In genomic region chr5:15598831-15599230, GRCm38 (mm10) we compare ENCODE assay signal across 19 mouse cellular contexts. TPM values are rescaled to one million over a fixed set of nuclear protein-coding genes. Genes with fewer than 3 reads are reported as not detected.
A peak's percentile ranks its signal among the peaks of the same experiment; 100 is the strongest.
DNase-seq lines count a peak whose midpoint lies in the region; ATAC-seq and TF ChIP-seq lines count a peak whose summit lies in the region.
"Not testable (repeated sequence)": the region's sequence is repeated elsewhere in the genome, so short reads cannot be mapped to it uniquely, and the experiment has no call there.
"Had no signal": no experiment of that assay in that cellular context is flagged by ENCODE, and none has a peak within 500 bp of the region (broad histone marks: within the 10 kb centered on the region; RNA-seq: fewer than 3 reads in every experiment).

No protein-coding gene starts in this region.

- not testable (repeated sequence) for H3K27ac ChIP-seq in embryonic facial prominence, embryonic 12.5 days; heart, embryonic 12.5 days (ENCODE audit: poor library complexity, severe bottlenecking); hindbrain, embryonic 11.5 days (ENCODE audit: low read depth, low read length); kidney, postnatal 0 days; stomach, postnatal 0 days (replicated peaks)

- TF ChIP-seq EP300 in stomach, postnatal 0 days (optimal IDR thresholded peaks at IDR 0.05) = not testable (repeated sequence)

- not testable (repeated sequence) for DNase-seq in hindbrain, embryonic 11.5 days (ENCODE audit: low spot score); kidney, postnatal 0 days (ENCODE audit: low spot score); stomach, postnatal 0 days (ENCODE audit: low spot score)

- TF ChIP-seq CTCF in kidney, postnatal 0 days (IDR thresholded peaks at IDR 0.05; ENCODE audit: low read depth); stomach, postnatal 0 days (IDR thresholded peaks at IDR 0.05; ENCODE audit: low read depth): not testable (repeated sequence)

- not testable (repeated sequence) for H3K4me2 ChIP-seq in embryonic facial prominence, embryonic 12.5 days (replicated peaks); heart, embryonic 12.5 days; hindbrain, embryonic 11.5 days (replicated peaks; ENCODE audit: low read depth, low read length); kidney, postnatal 0 days (ENCODE audit: low read length); stomach, postnatal 0 days (replicated peaks; ENCODE audit: low read depth)

- peaks cover 12% of the 10 kb centered on the region for H3K9me3 ChIP-seq in embryonic facial prominence, embryonic 12.5 days
- H3K9me3 ChIP-seq in heart, embryonic 12.5 days (replicated peaks); kidney, postnatal 0 days (replicated peaks; ENCODE audit: low read length); stomach, postnatal 0 days (ENCODE audit: control insufficient read depth, low read length): not testable (repeated sequence)
- H3K9me3 ChIP-seq in hindbrain, embryonic 11.5 days (ENCODE audit: control insufficient read depth, low read length) = peaks cover 12% of the 10 kb centered on the region

- not testable (repeated sequence) for H3K4me1 ChIP-seq in embryonic facial prominence, embryonic 12.5 days; heart, embryonic 12.5 days (replicated peaks); hindbrain, embryonic 11.5 days (replicated peaks; ENCODE audit: control insufficient read depth, insufficient read depth, low read length); kidney, postnatal 0 days (replicated peaks; ENCODE audit: insufficient read depth, low read length); stomach, postnatal 0 days (replicated peaks; ENCODE audit: control insufficient read depth, insufficient read depth)

- H3K36me3 ChIP-seq in embryonic facial prominence, embryonic 12.5 days; heart, embryonic 12.5 days; hindbrain, embryonic 11.5 days (ENCODE audit: control insufficient read depth, insufficient read depth, low read length); kidney, postnatal 0 days (ENCODE audit: insufficient read depth, low read length); stomach, postnatal 0 days (ENCODE audit: control insufficient read depth, insufficient read depth, low read length): not testable (repeated sequence)

- peak; percentile 81; the same call in 1 of the 2 replicates for ATAC-seq in embryonic facial prominence, embryonic 12.5 days (ENCODE audit: insufficient number of reproducible peaks, insufficient read depth, low FRiP score, low TSS enrichment)
- ATAC-seq in heart, embryonic 12.5 days (ENCODE audit: insufficient number of reproducible peaks, low FRiP score) = peak; percentile 60; the same call in 1 of the 2 replicates
- ATAC-seq in hindbrain, embryonic 11.5 days (ENCODE audit: low FRiP score) = 0 out of 2 replicates have a peak, but pooled peaks have one; percentile 55
- peak; percentile 75; the same call in 1 of the 2 replicates for ATAC-seq in kidney, postnatal 0 days (replicated peaks; ENCODE audit: low FRiP score, low read depth)
- peak; percentile 74; the same call in 1 of the 2 replicates for ATAC-seq in stomach, postnatal 0 days (ENCODE audit: low FRiP score, low TSS enrichment)

- H3K9ac ChIP-seq in embryonic facial prominence, embryonic 12.5 days; heart, embryonic 12.5 days; hindbrain, embryonic 11.5 days (ENCODE audit: low read depth, low read length); kidney, postnatal 0 days (ENCODE audit: low read depth, low read length); stomach, postnatal 0 days (ENCODE audit: low read length): not testable (repeated sequence)

- H3K4me3 ChIP-seq in embryonic facial prominence, embryonic 12.5 days; heart, embryonic 12.5 days; hindbrain, embryonic 11.5 days (ENCODE audit: low read depth, low read length); kidney, postnatal 0 days (replicated peaks; ENCODE audit: low read depth, low read length); stomach, postnatal 0 days (ENCODE audit: low read depth, low read length): not testable (repeated sequence)

- H3K27me3 ChIP-seq in embryonic facial prominence, embryonic 12.5 days; heart, embryonic 12.5 days (replicated peaks); hindbrain, embryonic 11.5 days (ENCODE audit: control insufficient read depth, insufficient read depth, low read length); kidney, postnatal 0 days (ENCODE audit: insufficient read depth, low read length); stomach, postnatal 0 days (ENCODE audit: control insufficient read depth, insufficient read depth, low read length): not testable (repeated sequence)

RNA-seq across cellular contexts. Expression of gene Speer4d, which starts 20.0 kb away (rescaled TPM):
- polyA plus RNA-seq in embryonic facial prominence, embryonic 12.5 days (2016; fragmentation: Nextera tagmentation; extraction: Ambion mirVana) = not detected in 2 replicates
- 0.50 TPM in 1 of 2 replicates, not detected in the other for polyA plus RNA-seq in heart, embryonic 12.5 days (2016; fragmentation: Nextera tagmentation; extraction: Ambion mirVana)
- polyA plus RNA-seq in hindbrain, embryonic 11.5 days (2014; fragmentation: Nextera tagmentation; extraction: Ambion mirVana) = not detected in 2 replicates
- polyA plus RNA-seq in kidney, postnatal 0 days (2015; fragmentation: Nextera tagmentation; extraction: Ambion mirVana) = not detected in 2 replicates
- polyA plus RNA-seq in stomach, postnatal 0 days (2015; fragmentation: Nextera tagmentation; extraction: Ambion mirVana) = not detected in 2 replicates
- polyA plus RNA-seq: activated CD4-positive, CD25-positive, alpha-beta regulatory T cell, adult 4 months; CD4-positive, CD25-positive, alpha-beta regulatory T cell, adult 4 months; cortical plate, adult 2 months; embryonic facial prominence, embryonic 10.5 days; embryonic facial prominence, embryonic 13.5 days; embryonic facial prominence, embryonic 15.5 days; erythroblast, embryonic 14.5 days; forebrain, embryonic 10.5 days; forebrain, embryonic 13.5 days; forebrain, embryonic 15.5 days; forebrain, postnatal 0 days; G1E; Patski had no signal

RNA-seq across cellular contexts. Expression of gene Gm21083, which starts 21.7 kb away (rescaled TPM):
- polyA plus RNA-seq in embryonic facial prominence, embryonic 12.5 days (2016; fragmentation: Nextera tagmentation; extraction: Ambion mirVana) = not detected in 2 replicates
- 0.47 TPM in 1 of 2 replicates, not detected in the other for polyA plus RNA-seq in heart, embryonic 12.5 days (2016; fragmentation: Nextera tagmentation; extraction: Ambion mirVana)
- polyA plus RNA-seq in hindbrain, embryonic 11.5 days (2014; fragmentation: Nextera tagmentation; extraction: Ambion mirVana) = not detected in 2 replicates
- not detected in 2 replicates for polyA plus RNA-seq in kidney, postnatal 0 days (2015; fragmentation: Nextera tagmentation; extraction: Ambion mirVana)
- polyA plus RNA-seq in stomach, postnatal 0 days (2015; fragmentation: Nextera tagmentation; extraction: Ambion mirVana) = not detected in 2 replicates
- polyA plus RNA-seq: activated CD4-positive, CD25-positive, alpha-beta regulatory T cell, adult 4 months; CD4-positive, CD25-positive, alpha-beta regulatory T cell, adult 4 months; cerebellum, adult 2 months; cortical plate, adult 2 months; embryonic facial prominence, embryonic 10.5 days; embryonic facial prominence, embryonic 13.5 days; embryonic facial prominence, embryonic 15.5 days; erythroblast, embryonic 14.5 days; forebrain, embryonic 10.5 days; forebrain, embryonic 13.5 days; forebrain, embryonic 15.5 days; forebrain, postnatal 0 days; G1E; Patski had no signal

RNA-seq across cellular contexts. Expression of gene 4930572O03Rik, which starts 58.0 kb away (rescaled TPM):
- not detected in 2 replicates for polyA plus RNA-seq in embryonic facial prominence, embryonic 12.5 days (2016; fragmentation: Nextera tagmentation; extraction: Ambion mirVana)
- not detected in 2 replicates for polyA plus RNA-seq in heart, embryonic 12.5 days (2016; fragmentation: Nextera tagmentation; extraction: Ambion mirVana)
- polyA plus RNA-seq in hindbrain, embryonic 11.5 days (2014; fragmentation: Nextera tagmentation; extraction: Ambion mirVana) = not detected in 2 replicates
- not detected in 2 replicates for polyA plus RNA-seq in kidney, postnatal 0 days (2015; fragmentation: Nextera tagmentation; extraction: Ambion mirVana)
- not detected in 2 replicates for polyA plus RNA-seq in stomach, postnatal 0 days (2015; fragmentation: Nextera tagmentation; extraction: Ambion mirVana)
- polyA plus RNA-seq: activated CD4-positive, CD25-positive, alpha-beta regulatory T cell, adult 4 months; CD4-positive, CD25-positive, alpha-beta regulatory T cell, adult 4 months; cerebellum, adult 2 months; cortical plate, adult 2 months; embryonic facial prominence, embryonic 10.5 days; embryonic facial prominence, embryonic 13.5 days; embryonic facial prominence, embryonic 15.5 days; erythroblast, embryonic 14.5 days; forebrain, embryonic 10.5 days; forebrain, embryonic 13.5 days; forebrain, embryonic 15.5 days; forebrain, postnatal 0 days; G1E; Patski had no signal
